12 mouse cellular contexts compared by ENCODE assay signal in genomic region chr4:135834124-135834717, GRCm38 (mm10). TPM values are rescaled to one million over a fixed set of nuclear protein-coding genes. Genes with fewer than 3 reads are reported as not detected.
DNase-seq lines count a peak whose midpoint lies in the region; TF ChIP-seq lines count a peak whose summit lies in the region.
"Had no signal": no experiment of that assay in that cellular context is flagged by ENCODE, and none has a peak within 500 bp of the region (broad histone marks: within the 10 kb centered on the region; RNA-seq: fewer than 3 reads in every experiment).

No protein-coding gene starts in this region.

- DNase-seq in gastrocnemius, adult 2 months: no peak
- no peak for DNase-seq in gastrocnemius, postnatal 36 days
- peak; percentile 44 for DNase-seq in retina, postnatal 1 day
- DNase-seq in retina, embryonic 14.5 days (ENCODE audit: low spot score): no peak
- DNase-seq in midbrain, embryonic 10.5 days (ENCODE audit: low spot score): peak; percentile 24
- no peak for DNase-seq in frontal cortex, adult 2 months (ENCODE audit: extremely low spot score in 1 of 2, low spot score in 1 of 2)
- DNase-seq in left cerebral cortex, postnatal 25 days (ENCODE audit: low spot score in 2 of 2): no peak
- no peak for DNase-seq in adrenal gland, postnatal 36 days
- DNase-seq: cerebellum, postnatal 25 days; heart, postnatal 10 days; kidney, adult 2 months had no signal

- H3K4me1 ChIP-seq in midbrain, embryonic 10.5 days: peaks cover 30% of the 10 kb centered on the region

- H3K4me3 ChIP-seq in gastrocnemius, adult 2 months: no peak overlapping the region
- H3K4me3 ChIP-seq in midbrain, embryonic 10.5 days: peak overlapping the region; percentile 24; the same call in 1 of the 2 replicates
- H3K4me3 ChIP-seq: embryonic facial prominence, embryonic 15.5 days had no signal

- intact Hi-C loops in gastrocnemius, adult 2 months (cut with DNase I): no loop called here
- intact Hi-C loops in gastrocnemius, postnatal 36 days (cut with DNase I): no loop called here
- intact Hi-C loops in left cerebral cortex, postnatal 25 days (cut with DNase I): no loop called here

- H3K27ac ChIP-seq in gastrocnemius, adult 2 months: peak overlapping the region; percentile 90
- H3K27ac ChIP-seq in midbrain, embryonic 10.5 days (replicated peaks): peak overlapping the region; percentile 84
- H3K27ac ChIP-seq: embryonic facial prominence, embryonic 15.5 days had no signal

- TF ChIP-seq CTCF in gastrocnemius, adult 2 months (IDR thresholded peaks at IDR 0.05): no peak

- no peaks in the 10 kb centered on the region for H3K36me3 ChIP-seq in midbrain, embryonic 10.5 days
- H3K36me3 ChIP-seq: embryonic facial prominence, embryonic 15.5 days had no signal

- H3K9me3 ChIP-seq in midbrain, embryonic 10.5 days (replicated peaks): no peaks in the 10 kb centered on the region
- H3K9me3 ChIP-seq: embryonic facial prominence, embryonic 15.5 days had no signal

- no peaks in the 10 kb centered on the region for H3K27me3 ChIP-seq in midbrain, embryonic 10.5 days (ENCODE audit: low read depth, poor library complexity, severe bottlenecking)
- H3K27me3 ChIP-seq: embryonic facial prominence, embryonic 15.5 days had no signal

- WGBS in midbrain, embryonic 10.5 days: 83% methylated on average over 8 of the region's 8 CpGs

RNA-seq across cellular contexts. Expression of gene Srsf10, which starts 21.3 kb away (rescaled TPM):
- total RNA-seq in gastrocnemius, adult 2 months (2021): 10 to 100 TPM; 27.2 to 30.6 TPM
- 10 to 100 TPM; 23.7 to 23.9 TPM for total RNA-seq in gastrocnemius, postnatal 36 days (2021)
- polyA plus RNA-seq in midbrain, embryonic 10.5 days (2016; fragmentation: Nextera tagmentation; extraction: Ambion mirVana): 368 and 383 TPM in 2 replicates
- 68.2 and 68.5 TPM in 2 replicates for polyA plus RNA-seq in frontal cortex, adult 2 months (2012; rRNA removed)
- 10 to 100 TPM; 74.3 to 80.1 TPM for total RNA-seq in left cerebral cortex, postnatal 25 days (2021)
- 100 to 1,000 TPM in 1 of 2 experiments, 10 to 100 TPM in 1; 82.3 to 120 TPM for total RNA-seq in adrenal gland, postnatal 36 days (2021)

RNA-seq across cellular contexts. Expression of gene Pnrc2, which starts 39.4 kb away (rescaled TPM):
- 10 to 100 TPM; 36.7 to 44.8 TPM for total RNA-seq in gastrocnemius, adult 2 months (2021)
- total RNA-seq in gastrocnemius, postnatal 36 days (2021): 10 to 100 TPM; 25.4 to 31.2 TPM
- 216 and 225 TPM in 2 replicates for polyA plus RNA-seq in midbrain, embryonic 10.5 days (2016; fragmentation: Nextera tagmentation; extraction: Ambion mirVana)
- polyA plus RNA-seq in frontal cortex, adult 2 months (2012; rRNA removed): 63.1 and 68.6 TPM in 2 replicates
- total RNA-seq in left cerebral cortex, postnatal 25 days (2021): 10 to 100 TPM; 46.8 to 48.4 TPM
- 100 to 1,000 TPM; 104 to 111 TPM for total RNA-seq in adrenal gland, postnatal 36 days (2021)

Comparison
In these comparisons a context has a peak if more than half of its experiments do, and no peak if none do; other contexts are left out.
1. DNase-seq: peak in retina, postnatal 1 day (single experiment) and midbrain, embryonic 10.5 days (single experiment); none in gastrocnemius, adult 2 months (single experiment), gastrocnemius, postnatal 36 days (0 of 2), retina, embryonic 14.5 days (single experiment), frontal cortex, adult 2 months (0 of 2), left cerebral cortex, postnatal 25 days (0 of 2) and adrenal gland, postnatal 36 days (0 of 2).